Mouse (Mus musculus) heart, postnatal 0 days (tissue): ENCODE measurements at regions not wholly inside any gene's neighbourhood (a gene's known extent, or its start where the extent isn't known, plus 50 kb on each side); places are given as distances from the start of the nearest gene placed in this dataset.

Experiments used
- CTCF ChIP-seq: IDR thresholded peaks from 2 replicates; pipeline ENCODE4 v1.5.1; 2016; ENCODE audit warnings: antibody characterized with exemption, control low read depth, low read depth
- EP300 ChIP-seq: IDR thresholded peaks from 2 replicates; pipeline ENCODE4 v1.6.1; 2016; ENCODE audit warnings: antibody characterized with exemption, low read depth

DNA sequence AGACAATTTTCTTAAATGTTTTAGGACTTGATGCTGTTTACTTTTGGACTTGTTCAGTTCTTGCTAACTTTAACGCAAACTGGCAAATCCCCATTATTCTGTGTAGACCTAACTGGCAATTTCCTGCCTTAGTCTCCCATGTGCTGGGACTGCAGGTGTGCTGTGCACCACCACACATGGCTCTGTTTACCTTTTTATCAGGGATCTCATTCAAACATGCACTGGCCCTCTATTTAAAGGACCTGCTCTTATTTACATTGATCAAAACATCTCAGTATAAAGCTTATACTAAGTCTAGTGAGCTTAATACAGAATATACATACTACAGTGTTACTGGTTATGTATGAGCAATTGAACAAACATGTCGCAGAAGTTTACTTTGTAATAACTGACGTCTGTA is 238.4 kb downstream of the Ppargc1a start:
- TF ChIP-seq CTCF = no peak
- no peak for TF ChIP-seq EP300
